Mouse (Mus musculus): ENCODE measurements around the gene Akap14.

- TF ChIP-seq CTCF (IDR thresholded peaks at IDR 0.05; ENCODE audit: low read depth) (no peak), EP300 (IDR thresholded peaks at IDR 0.05; ENCODE audit: low read depth) (no peak)
Observed at GRCm38 (mm10) chrX:37125511-37125910, 43.1 kb downstream of the Akap14 start.

Measured in liver, postnatal 0 days (tissue).